Mouse (Mus musculus) kidney, postnatal 4 days (tissue): ENCODE measurements at regions not wholly inside any gene's neighbourhood (a gene's known extent, or its start where the extent isn't known, plus 50 kb on each side); places are given as distances from the start of the nearest gene placed in this dataset.
A peak's percentile ranks its signal among the peaks of the same experiment; 100 is the strongest.

Experiments
- DNase-seq, 2 experiments: peaks; one replicate each; pipeline ENCODE4 v3.0.0; 2021; ENCODE audit warnings: mixed read lengths in 2 of 2

DNA sequence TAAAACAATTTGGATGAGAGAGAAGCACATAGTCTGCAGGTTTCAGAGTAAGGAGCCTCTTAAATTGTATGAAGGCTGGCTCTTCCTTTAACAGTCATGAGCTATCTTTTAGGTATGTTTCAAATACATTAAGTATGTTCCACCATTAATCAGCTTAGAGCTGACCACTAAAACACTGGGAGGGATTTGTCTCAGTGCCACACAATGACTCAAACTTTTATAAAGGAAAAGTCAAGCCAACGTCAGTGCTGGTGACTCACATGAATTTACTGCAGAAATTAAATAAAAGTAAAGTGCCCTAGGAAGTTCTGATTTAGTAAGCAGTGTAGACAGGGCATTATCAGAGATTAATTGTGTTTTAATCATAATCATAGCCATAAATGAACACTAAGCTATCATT, 118.6 kb upstream of the Nrp1 start:
- DNase-seq, result no peak

DNA sequence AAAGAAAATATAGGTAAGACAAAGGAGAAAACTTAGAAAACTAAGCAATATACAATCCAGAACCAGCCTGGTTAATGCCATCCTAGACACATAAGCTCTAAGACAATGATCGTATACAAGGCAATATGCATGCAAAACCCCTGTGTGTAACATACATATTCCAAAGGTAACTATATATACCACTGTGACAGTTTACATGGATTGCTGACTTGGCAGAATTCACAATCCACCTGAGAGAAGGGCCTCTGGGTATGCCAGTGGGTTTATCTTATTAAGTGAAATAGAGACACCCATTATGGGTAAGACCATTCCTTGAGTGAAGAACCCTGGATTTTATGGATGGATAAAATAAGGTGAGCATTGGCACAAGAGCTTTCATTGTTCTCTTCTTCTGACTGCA, 117.2 kb upstream of the Nrp1 start:
- no peak for DNase-seq

DNA sequence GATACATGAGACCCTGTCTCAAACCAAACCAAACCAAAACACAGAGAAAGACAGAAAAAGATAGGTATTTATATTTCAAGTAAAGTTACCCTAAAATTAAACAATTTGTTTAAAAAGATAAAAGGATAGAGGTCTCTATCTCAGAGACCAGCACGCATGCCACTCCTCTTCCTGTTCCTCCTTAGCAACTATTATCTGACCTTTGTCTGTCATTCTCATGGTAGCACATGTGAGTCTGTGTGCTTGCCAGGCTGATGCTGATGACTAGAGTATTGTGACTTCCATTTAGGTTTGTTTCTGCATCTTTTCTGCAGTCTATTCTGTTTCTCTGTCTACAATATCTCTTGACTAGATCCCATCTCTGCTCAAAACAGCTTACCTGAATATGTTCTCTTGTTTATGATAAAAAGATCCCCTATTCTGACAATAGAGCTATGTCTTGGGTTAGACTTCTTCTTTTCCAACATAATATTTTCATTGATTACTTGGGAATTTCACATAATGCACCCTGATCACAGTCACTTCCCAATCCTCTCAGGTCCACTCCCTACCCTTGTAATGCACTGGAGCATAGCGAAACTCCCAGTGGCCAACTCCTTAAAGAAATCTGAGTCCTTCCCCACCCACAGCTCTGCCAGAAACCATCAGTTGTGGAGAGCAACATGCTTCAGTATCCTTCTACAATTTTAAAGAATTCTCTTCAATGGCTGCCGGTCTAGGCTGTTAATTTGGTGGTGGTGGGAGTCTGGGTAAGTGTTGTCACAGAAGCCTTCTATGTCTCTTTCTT, 115.7 kb upstream of the Nrp1 start:
- no peak for DNase-seq

GRCm38 (mm10) chr8:128251723-128252122, 106.7 kb upstream of the Nrp1 start:
- DNase-seq, result no peak

GRCm38 (mm10) chr8:128260836-128261235, 97.6 kb upstream of the Nrp1 start:
- no peak for DNase-seq

DNA sequence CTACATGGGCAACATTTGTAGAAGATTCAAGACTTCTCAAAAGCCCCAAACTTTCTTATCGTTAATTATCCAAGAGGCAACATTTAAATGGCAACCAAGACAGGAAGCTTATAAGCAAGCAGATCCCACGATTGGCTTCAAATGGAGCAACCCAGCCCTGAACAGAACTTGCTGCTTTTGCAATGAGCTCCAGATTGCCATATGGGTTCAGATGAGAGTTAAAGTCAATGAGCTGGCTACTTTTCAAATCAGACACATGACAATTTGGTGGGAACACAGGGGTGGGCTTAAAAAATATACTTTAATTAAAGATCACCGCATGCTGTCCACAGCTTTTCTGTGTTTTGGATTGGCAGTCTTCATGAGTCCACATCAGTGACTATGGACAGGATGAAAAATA, 97.0 kb upstream of the Nrp1 start:
- no peak for DNase-seq

GRCm38 (mm10) chr8:128263251-128263947, 95.0 kb upstream of the Nrp1 start:
- peak; percentile 16 to 24 for DNase-seq

- peak; percentile 29 to 52 for DNase-seq
Observed at GRCm38 (mm10) chr8:128267261-128267660, 91.1 kb upstream of the Nrp1 start.

GRCm38 (mm10) chr8:128268010-128268409, 90.4 kb upstream of the Nrp1 start:
- DNase-seq, result no peak

- no peak for DNase-seq
Observed at GRCm38 (mm10) chr8:128269546-128269945, 88.9 kb upstream of the Nrp1 start.

DNA sequence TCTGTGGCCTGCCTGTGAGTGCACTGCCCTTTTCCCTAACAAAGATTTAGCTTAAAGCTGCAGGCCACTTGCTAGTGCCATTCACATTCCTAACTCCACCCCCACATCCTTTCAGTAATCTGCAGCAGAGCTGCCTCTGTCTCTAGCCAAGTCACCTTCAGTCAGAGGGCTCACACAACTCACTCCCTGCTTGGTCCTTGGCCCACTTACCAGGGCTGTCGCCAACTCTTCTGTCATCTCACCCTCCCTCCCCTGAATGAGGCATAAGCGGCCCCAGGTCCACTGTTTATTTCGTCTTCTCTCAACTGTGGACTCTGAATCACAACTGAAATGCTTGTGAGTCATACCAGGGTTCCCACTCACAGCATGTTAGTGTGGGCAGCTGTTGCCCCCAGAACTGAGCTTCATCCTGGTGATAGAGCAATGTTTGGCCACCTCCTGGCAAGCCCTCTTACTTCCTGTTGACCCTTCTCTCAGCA, 85.5 kb upstream of the Nrp1 start:
- DNase-seq, result peak; percentile 23 to 38

- no peak for DNase-seq
Observed at GRCm38 (mm10) chr8:128276475-128276874, 81.9 kb upstream of the Nrp1 start.

DNA sequence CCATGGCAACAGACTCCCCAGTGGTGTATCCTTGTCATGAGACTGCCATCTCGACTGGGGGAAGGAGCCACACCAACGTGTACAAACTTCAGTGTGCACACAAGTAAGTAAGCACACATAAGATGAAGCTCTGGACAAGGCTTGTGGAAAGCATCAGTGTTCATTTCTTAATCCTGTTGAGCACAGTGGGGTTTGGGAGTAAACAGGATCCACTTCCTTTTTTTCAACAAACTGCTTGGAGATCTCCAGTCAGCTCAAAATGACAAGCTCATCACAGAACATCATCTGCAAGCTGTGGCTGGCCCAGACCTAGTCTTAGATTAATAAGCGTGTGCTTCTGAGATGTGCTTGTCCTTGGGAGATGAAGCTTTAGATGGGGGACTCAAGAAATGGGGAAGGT, 75.6 kb upstream of the Nrp1 start:
- DNase-seq, result no peak

DNA sequence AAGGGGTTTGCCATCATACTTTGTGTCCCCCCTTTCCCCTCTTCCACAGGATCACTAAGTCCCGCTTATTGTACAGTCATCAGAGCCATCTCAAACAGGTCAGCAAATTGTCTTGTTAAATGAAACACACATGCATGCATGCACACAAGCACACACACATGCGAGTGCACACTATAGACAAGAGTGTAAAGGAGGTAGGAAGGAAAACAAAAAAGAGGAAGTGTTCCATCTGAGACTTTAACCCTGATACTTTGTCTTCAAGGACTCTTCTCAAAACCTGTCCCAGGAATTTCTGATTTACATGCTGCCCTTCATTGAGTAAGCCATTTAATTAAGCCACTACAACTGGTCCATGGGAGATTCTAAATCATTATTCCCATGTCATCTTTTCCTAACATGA, 75.0 kb upstream of the Nrp1 start:
- no peak for DNase-seq

GRCm38 (mm10) chr8:128284816-128285215, 73.6 kb upstream of the Nrp1 start:
- no peak for DNase-seq

GRCm38 (mm10) chr8:128290076-128290475, 68.3 kb upstream of the Nrp1 start:
- peak in 1 of 2 experiments; percentile 8 for DNase-seq

DNA sequence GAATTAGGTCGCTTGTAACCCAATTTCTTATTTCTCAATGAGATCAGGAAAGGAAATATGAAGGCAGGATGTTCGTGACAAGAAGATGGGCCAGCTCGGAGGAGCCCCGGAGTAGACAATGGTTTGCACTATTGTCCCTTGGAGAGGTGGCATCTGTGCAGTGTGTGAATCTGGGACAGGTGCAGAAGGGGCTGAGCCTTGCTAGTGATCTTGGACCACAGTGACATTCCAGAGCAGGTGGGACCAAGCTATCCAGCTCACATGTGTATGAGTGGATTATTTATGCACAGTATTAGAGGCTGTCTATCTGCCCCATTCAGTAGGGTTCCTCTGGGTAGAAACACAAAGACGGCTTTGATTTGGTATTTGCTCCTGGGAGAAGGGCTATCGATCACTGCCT, 66.0 kb upstream of the Nrp1 start:
- no peak for DNase-seq

DNA sequence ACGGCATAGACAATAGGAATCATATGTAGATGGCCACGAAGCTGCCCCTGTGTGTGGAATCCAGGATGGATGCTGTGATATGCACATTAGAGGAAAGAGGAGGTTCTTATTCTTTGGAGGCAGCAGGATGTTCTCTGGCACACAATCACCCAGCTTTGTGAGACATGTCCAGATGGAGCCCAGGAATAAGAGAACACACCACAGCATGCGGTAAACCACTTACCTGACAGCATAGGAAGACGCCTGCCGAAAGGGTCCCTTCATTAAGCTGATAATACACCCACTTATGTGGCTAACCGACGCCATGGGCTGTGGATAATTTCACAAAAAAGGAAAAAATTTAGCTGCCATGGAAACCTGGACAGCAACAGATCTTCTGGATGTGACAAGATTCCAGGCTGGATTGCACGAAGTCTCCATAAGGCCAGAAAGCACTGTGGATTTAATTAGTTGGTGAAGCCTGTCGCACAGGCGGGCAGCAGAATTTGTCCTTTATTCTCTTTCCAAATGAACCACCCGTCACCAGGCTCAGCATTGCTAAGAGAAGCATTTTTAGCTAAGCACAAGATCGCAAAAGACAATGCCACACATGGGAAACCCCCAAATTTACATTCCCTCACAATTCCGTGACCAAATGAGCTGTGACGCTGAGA, 61.5 kb upstream of the Nrp1 start:
- no peak for DNase-seq

- no peak for DNase-seq
Observed at GRCm38 (mm10) chr8:128302322-128302721, 56.1 kb upstream of the Nrp1 start.
